Mouse (Mus musculus): ENCODE data around the gene Sema4c. TPM values are rescaled to one million over a fixed set of nuclear protein-coding genes. Genes with fewer than 3 reads are reported as not detected.

Sema4c gene
- total RNA-seq, 2 experiments from 2014 or later = 0.60 TPM; not detected in 1

GRCm38 (mm10) chr1:36513718-36514117 lies 44.4 kb downstream of the Sema4c start:
- ATAC-seq (replicated peaks; ENCODE audit: low FRiP score, poor library complexity, severe bottlenecking) = no peak

GRCm38 (mm10) chr1:36513310-36513709 lies 44.8 kb downstream of the Sema4c start:
- ATAC-seq (replicated peaks; ENCODE audit: low FRiP score, poor library complexity, severe bottlenecking) = no peak

- ATAC-seq (replicated peaks; ENCODE audit: low FRiP score, poor library complexity, severe bottlenecking) = no peak
Measured at GRCm38 (mm10) chr1:36512966-36513280, 45.2 kb downstream of the Sema4c start.

GRCm38 (mm10) chr1:36512089-36512965 lies 45.8 kb downstream of the Sema4c start:
- ATAC-seq (replicated peaks; ENCODE audit: low FRiP score, poor library complexity, severe bottlenecking) = no peak

- peak; percentile 96 for ATAC-seq (replicated peaks; ENCODE audit: low FRiP score, poor library complexity, severe bottlenecking)
Measured at GRCm38 (mm10) chr1:36511289-36512021, 46.7 kb downstream of the Sema4c start, which contains the start of gene Cnnm3. Cnnm3 (plus strand) TSS chr1:36511867.

GRCm38 (mm10) chr1:36508238-36508637 lies 49.9 kb downstream of the Sema4c start:
- no peak for ATAC-seq (replicated peaks; ENCODE audit: low FRiP score, poor library complexity, severe bottlenecking)

GRCm38 (mm10) chr1:36501261-36501660 lies 56.9 kb downstream of the Sema4c start:
- peak; percentile 71 for ATAC-seq (replicated peaks; ENCODE audit: low FRiP score, poor library complexity, severe bottlenecking)

Other genes starting within 250 kb of the Sema4c start
- gene Kansl3, start 189.2 kb downstream of the Sema4c start, total RNA-seq (2015; ENCODE audit: low replicate concordance) = 1.9 and 4.6 TPM in 2 replicates
- gene Kansl3, start 189.2 kb downstream of the Sema4c start, total RNA-seq (2017; ENCODE audit: low replicate concordance) = 10.1 and 13.5 TPM in 2 replicates
- not detected in 2 replicates for gene Fer1l5, start 186.1 kb downstream of the Sema4c start, total RNA-seq (2015; ENCODE audit: low replicate concordance)
- gene Fer1l5, start 186.1 kb downstream of the Sema4c start, total RNA-seq (2017; ENCODE audit: low replicate concordance) = not detected in 2 replicates
- gene Lman2l, start 113.1 kb downstream of the Sema4c start, total RNA-seq (2015; ENCODE audit: low replicate concordance) = 6.9 and 7.5 TPM in 2 replicates
- gene Lman2l, start 113.1 kb downstream of the Sema4c start, total RNA-seq (2017; ENCODE audit: low replicate concordance) = 1.7 and 3.2 TPM in 2 replicates
- 1.5 and 2.3 TPM in 2 replicates for gene Cnnm4, start 86.7 kb downstream of the Sema4c start, total RNA-seq (2015; ENCODE audit: low replicate concordance)
- 1.5 and 3.2 TPM in 2 replicates for gene Cnnm4, start 86.7 kb downstream of the Sema4c start, total RNA-seq (2017; ENCODE audit: low replicate concordance)
- 7.9 and 8.8 TPM in 2 replicates for gene Cnnm3, start 46.5 kb downstream of the Sema4c start, total RNA-seq (2015; ENCODE audit: low replicate concordance)
- gene Cnnm3, start 46.5 kb downstream of the Sema4c start, total RNA-seq (2017; ENCODE audit: low replicate concordance) = 5.7 and 7.4 TPM in 2 replicates
- gene Ankrd23, start 21.5 kb downstream of the Sema4c start, total RNA-seq (2015; ENCODE audit: low replicate concordance) = 3.3 TPM in 1 of 2 replicates, not detected in the other
- 1.0 and 1.4 TPM in 2 replicates for gene Ankrd23, start 21.5 kb downstream of the Sema4c start, total RNA-seq (2017; ENCODE audit: low replicate concordance)
- gene Gm42417, start 18.9 kb downstream of the Sema4c start, total RNA-seq (2015; ENCODE audit: low replicate concordance) = not detected in 2 replicates
- not detected in 2 replicates for gene Gm42417, start 18.9 kb downstream of the Sema4c start, total RNA-seq (2017; ENCODE audit: low replicate concordance)
- gene Ankrd39, start 10.9 kb downstream of the Sema4c start, total RNA-seq (2015; ENCODE audit: low replicate concordance) = 0.42 TPM in 1 of 2 replicates, not detected in the other
- 0.56 and 1.2 TPM in 2 replicates for gene Ankrd39, start 10.9 kb downstream of the Sema4c start, total RNA-seq (2017; ENCODE audit: low replicate concordance)
- not detected in 2 replicates for gene Fam178b, start 124.8 kb upstream of the Sema4c start, total RNA-seq (2015; ENCODE audit: low replicate concordance)
- gene Fam178b, start 124.8 kb upstream of the Sema4c start, total RNA-seq (2017; ENCODE audit: low replicate concordance) = not detected in 2 replicates
- 131 and 231 TPM in 2 replicates for gene Cox5b, start 133.1 kb upstream of the Sema4c start, total RNA-seq (2015; ENCODE audit: low replicate concordance)
- 82.2 and 158 TPM in 2 replicates for gene Cox5b, start 133.1 kb upstream of the Sema4c start, total RNA-seq (2017; ENCODE audit: low replicate concordance)
- gene 4933424G06Rik, start 151.8 kb upstream of the Sema4c start, total RNA-seq (2015; ENCODE audit: low replicate concordance) = not detected in 2 replicates
- gene 4933424G06Rik, start 151.8 kb upstream of the Sema4c start, total RNA-seq (2017; ENCODE audit: low replicate concordance) = not detected in 2 replicates
- gene Actr1b, start 156.1 kb upstream of the Sema4c start, total RNA-seq (2015; ENCODE audit: low replicate concordance) = 3.6 and 4.2 TPM in 2 replicates
- gene Actr1b, start 156.1 kb upstream of the Sema4c start, total RNA-seq (2017; ENCODE audit: low replicate concordance) = 6.2 and 9.6 TPM in 2 replicates
- gene Zap70, start 203.4 kb upstream of the Sema4c start, total RNA-seq (2015; ENCODE audit: low replicate concordance) = not detected in 2 replicates
- 0.17 and 0.70 TPM in 2 replicates for gene Zap70, start 203.4 kb upstream of the Sema4c start, total RNA-seq (2017; ENCODE audit: low replicate concordance)

Measured in erythroblast, adult 5-6 weeks (primary cell).